Mouse (Mus musculus) ovary, adult 2 months (tissue): ENCODE measurements around the gene Aldoart2. TPM values are rescaled to one million over a fixed set of nuclear protein-coding genes. Genes with fewer than 3 reads are reported as not detected.

Source experiments
- polyA plus RNA-seq: library from polyadenylated mRNA; depleted of rRNA; stranded (reverse); fragments of >200 nt; gene quantifications from 2 replicates; pipeline ENCODE4 v1.2.3, GENCODE M21; 2012; rRNA removed

Aldoart2 gene
- polyA plus RNA-seq, result 0.08 TPM in 1 of 2 replicates, not detected in the other

DNA sequence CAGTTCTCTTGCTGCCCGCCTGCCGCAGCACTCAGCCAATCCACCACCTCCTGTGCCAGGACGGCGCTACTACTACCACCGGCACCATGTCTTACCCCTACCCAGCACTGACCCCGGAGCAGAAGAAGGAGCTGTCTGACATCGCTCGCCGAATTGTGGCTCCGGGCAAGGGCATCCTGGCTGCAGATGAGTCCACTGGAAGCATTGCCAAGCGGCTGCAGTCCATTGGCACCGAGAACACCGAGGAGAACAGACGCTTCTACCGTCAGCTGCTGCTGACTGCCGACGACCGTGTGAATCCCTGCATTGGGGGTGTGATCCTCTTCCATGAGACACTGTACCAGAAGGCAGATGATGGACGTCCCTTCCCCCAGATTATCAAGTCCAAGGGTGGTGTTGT lies at the start of gene Aldoart2:
TSS of gene Aldoart2 (plus strand) at position 34 of the 400 bp plus-strand sequence.

DNA sequence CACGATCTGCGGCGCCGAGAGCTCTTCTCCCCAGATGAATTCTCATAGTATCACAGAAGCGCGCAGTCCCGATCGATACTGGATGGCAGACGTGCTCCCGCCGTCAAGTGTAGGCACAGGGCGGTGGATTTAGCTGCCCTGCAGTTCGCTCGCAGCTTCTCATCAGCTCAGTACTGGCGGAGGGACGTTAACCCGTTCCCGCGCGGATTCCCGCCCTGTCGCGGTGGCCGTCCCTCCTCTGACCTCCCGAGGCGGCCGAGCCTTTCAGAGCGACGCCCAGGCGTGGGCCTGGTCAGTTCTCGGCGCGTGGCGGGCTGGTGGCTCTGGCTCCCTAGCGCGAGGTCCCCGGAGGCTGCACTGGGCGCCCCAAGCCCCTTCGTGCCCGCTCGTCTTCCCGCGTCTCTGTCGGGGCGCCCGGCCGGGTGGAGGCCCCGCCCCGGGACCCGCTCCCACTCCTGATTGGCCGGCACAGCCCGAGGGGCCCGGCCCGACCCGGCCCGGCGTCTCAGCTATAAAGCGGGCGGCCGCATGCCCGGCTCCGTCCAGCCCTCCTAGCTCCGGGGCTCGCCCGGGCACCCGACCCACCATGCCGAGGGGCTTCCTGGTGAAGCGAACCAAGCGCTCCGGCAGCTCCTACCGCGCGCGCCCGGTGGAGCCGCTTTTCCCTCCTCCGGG lies 34.0 kb downstream of the Aldoart2 start, which contains the start of gene Insm2:
TSS of gene Insm2 (plus strand) at position 541 of the 675 bp plus-strand sequence.

Other genes with a start within 250 kb of the Aldoart2 start
- 26.2 and 29.5 TPM in 2 replicates for gene Psma6, start 181.0 kb upstream of the Aldoart2 start, polyA plus RNA-seq
- gene Nfkbia, start 72.6 kb upstream of the Aldoart2 start, polyA plus RNA-seq, result 196 and 211 TPM in 2 replicates
- gene Insm2, start 34.2 kb downstream of the Aldoart2 start, polyA plus RNA-seq, result not detected in 2 replicates